Mouse (Mus musculus): Measurements from ENCODE around the gene Cst6. TPM values are rescaled to one million over a fixed set of nuclear protein-coding genes. Genes with fewer than 3 reads are reported as not detected.

The Cst6 gene
- polyA plus RNA-seq, 1 experiment = 2.6 TPM

GRCm38 (mm10) chr19:5362186-5362585 is 12.8 kb upstream of the Cst6 start:
- no peak for TF ChIP-seq CTCF (IDR thresholded peaks at IDR 0.05; ENCODE audit: borderline replicate concordance, insufficient read depth, low read length)
- TF ChIP-seq POLR2A (IDR thresholded peaks at IDR 0.05; ENCODE audit: low read depth, low read length) = no peak
- Histone ChIP-seq H3K27ac (ENCODE audit: insufficient read depth, low read length) (no peak overlapping the region), H3K4me3 (ENCODE audit: insufficient read depth, low read length) (no peak overlapping the region), H3K4me1 (ENCODE audit: control insufficient read depth, insufficient read depth, low read length) (no peaks in the 10 kb centered on the region)

GRCm38 (mm10) chr19:5356080-5356479 is 6.7 kb upstream of the Cst6 start:
- no peak overlapping the region for H3K27ac ChIP-seq (ENCODE audit: insufficient read depth, low read length)
- H3K4me1 ChIP-seq (ENCODE audit: control insufficient read depth, insufficient read depth, low read length) = no peaks in the 10 kb centered on the region
- H3K4me3 ChIP-seq (ENCODE audit: insufficient read depth, low read length) = no peak overlapping the region
- no peak for TF ChIP-seq CTCF (IDR thresholded peaks at IDR 0.05; ENCODE audit: borderline replicate concordance, insufficient read depth, low read length)

- Histone ChIP-seq H3K4me1 (ENCODE audit: control insufficient read depth, insufficient read depth, low read length) (0 out of 2 replicates have a peak, but pooled peaks cover 2% of the 10 kb centered on the region), H3K27ac (ENCODE audit: insufficient read depth, low read length) (no peak overlapping the region), H3K4me3 (ENCODE audit: insufficient read depth, low read length) (no peak overlapping the region)
- no peak for TF ChIP-seq CTCF (IDR thresholded peaks at IDR 0.05; ENCODE audit: borderline replicate concordance, insufficient read depth, low read length)
- no peak for TF ChIP-seq POLR2A (IDR thresholded peaks at IDR 0.05; ENCODE audit: low read depth, low read length)
These were observed 4.2 kb upstream of the Cst6 start for GRCm38 (mm10) chr19:5353609-5354008.

GRCm38 (mm10) chr19:5348526-5349501 is 560 bp downstream of the Cst6 start:
- H3K27ac ChIP-seq (ENCODE audit: insufficient read depth, low read length) = no peak overlapping the region
- H3K4me1 ChIP-seq (ENCODE audit: control insufficient read depth, insufficient read depth, low read length) = peaks cover 10% of the 10 kb centered on the region
- TF ChIP-seq CTCF (IDR thresholded peaks at IDR 0.05; ENCODE audit: borderline replicate concordance, insufficient read depth, low read length) (no peak), POLR2A (IDR thresholded peaks at IDR 0.05; ENCODE audit: low read depth, low read length) (no peak)
- H3K4me3 ChIP-seq (ENCODE audit: insufficient read depth, low read length) = no peak overlapping the region

- Histone ChIP-seq H3K27ac (ENCODE audit: insufficient read depth, low read length) (no peak overlapping the region), H3K4me1 (ENCODE audit: control insufficient read depth, insufficient read depth, low read length) (peaks cover 10% of the 10 kb centered on the region), H3K4me3 (ENCODE audit: insufficient read depth, low read length) (no peak overlapping the region)
- no peak for TF ChIP-seq CTCF (IDR thresholded peaks at IDR 0.05; ENCODE audit: borderline replicate concordance, insufficient read depth, low read length)
These were observed 1.3 kb downstream of the Cst6 start for GRCm38 (mm10) chr19:5348064-5348463.

GRCm38 (mm10) chr19:5345297-5346131 is 3.9 kb downstream of the Cst6 start:
- H3K27ac ChIP-seq (ENCODE audit: insufficient read depth, low read length) = peak overlapping the region; percentile 73
- H3K4me3 ChIP-seq (ENCODE audit: insufficient read depth, low read length) = no peak overlapping the region
- H3K4me1 ChIP-seq (ENCODE audit: control insufficient read depth, insufficient read depth, low read length) = peaks cover 10% of the 10 kb centered on the region
- TF ChIP-seq CTCF (IDR thresholded peaks at IDR 0.05; ENCODE audit: borderline replicate concordance, insufficient read depth, low read length) (no peak), POLR2A (IDR thresholded peaks at IDR 0.05; ENCODE audit: low read depth, low read length) (no peak)

- no peak overlapping the region for H3K4me3 ChIP-seq (ENCODE audit: insufficient read depth, low read length)
- no peak overlapping the region for H3K27ac ChIP-seq (ENCODE audit: insufficient read depth, low read length)
- peaks cover 9% of the 10 kb centered on the region for H3K4me1 ChIP-seq (ENCODE audit: control insufficient read depth, insufficient read depth, low read length)
- TF ChIP-seq POLR2A (IDR thresholded peaks at IDR 0.05; ENCODE audit: low read depth, low read length) = no peak
- TF ChIP-seq CTCF (IDR thresholded peaks at IDR 0.05; ENCODE audit: borderline replicate concordance, insufficient read depth, low read length) = no peak
These were observed 8.0 kb downstream of the Cst6 start for GRCm38 (mm10) chr19:5341360-5341759.

GRCm38 (mm10) chr19:5337975-5338374 is 11.4 kb downstream of the Cst6 start:
- peak; percentile 38; the same call in 1 of the 2 replicates for TF ChIP-seq CTCF (IDR thresholded peaks at IDR 0.05; ENCODE audit: borderline replicate concordance, insufficient read depth, low read length)
- no peak for TF ChIP-seq POLR2A (IDR thresholded peaks at IDR 0.05; ENCODE audit: low read depth, low read length)
- H3K27ac ChIP-seq (ENCODE audit: insufficient read depth, low read length) = no peak overlapping the region

GRCm38 (mm10) chr19:5335441-5335840 is 13.9 kb downstream of the Cst6 start, which contains the start of gene Catsper1:
Gene Catsper1, plus strand, starts transcription at chr19:5335741.
- no peak for TF ChIP-seq POLR2A (IDR thresholded peaks at IDR 0.05; ENCODE audit: low read depth, low read length)
- no peak for TF ChIP-seq CTCF (IDR thresholded peaks at IDR 0.05; ENCODE audit: borderline replicate concordance, insufficient read depth, low read length)
- Histone ChIP-seq H3K4me1 (ENCODE audit: control insufficient read depth, insufficient read depth, low read length) (no peaks in the 10 kb centered on the region), H3K27ac (ENCODE audit: insufficient read depth, low read length) (no peak within 1 kb of the TSS), H3K4me3 (ENCODE audit: insufficient read depth, low read length) (no peak within 1 kb of the TSS)

More at GRCm38 (mm10) chr19:5337975-5338374, 11.4 kb downstream of the Cst6 start:
- Histone ChIP-seq H3K4me1 (ENCODE audit: control insufficient read depth, insufficient read depth, low read length) (no peaks in the 10 kb centered on the region), H3K4me3 (ENCODE audit: insufficient read depth, low read length) (no peak overlapping the region)
